Mouse (Mus musculus): ENCODE measurements around the gene Mllt3. TPM values are rescaled to one million over a fixed set of nuclear protein-coding genes. Genes with fewer than 3 reads are reported as not detected.

Gene Mllt3
- total and polyA plus RNA-seq, 3 experiments: 15.4 to 75.3 TPM; not detected in 1

DNA sequence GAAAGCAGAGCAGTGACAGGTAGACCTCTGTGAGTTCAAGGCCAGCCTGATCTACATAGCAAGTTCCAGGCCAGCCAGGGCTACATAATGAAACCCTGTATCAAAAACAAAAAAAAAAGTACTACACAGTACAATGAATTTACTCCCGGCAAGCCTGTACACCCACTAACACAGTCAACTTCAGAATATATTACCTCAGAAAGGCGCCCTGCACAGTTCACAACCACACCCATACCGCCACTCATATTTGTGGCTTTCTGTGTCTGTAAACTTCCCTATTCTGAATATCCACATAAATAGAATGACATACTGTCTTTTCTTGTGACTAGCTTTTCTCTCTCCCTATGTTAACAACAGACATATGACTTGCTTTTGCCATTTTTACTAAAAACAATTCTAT, 27.4 kb downstream of the Mllt3 start:
- Histone ChIP-seq H3K27ac (ENCODE audit: control insufficient read depth, low read depth, low read length) (peak overlapping the region; percentile 65), H3K36me3 (ENCODE audit: control insufficient read depth in 1 of 2, insufficient read depth in 2 of 2, low read length in 2 of 2) (peaks cover 0 to 30% of the 10 kb centered on the region in 2 experiments; a peak in 2 of 4 replicates), H3K79me2 (ENCODE audit: control insufficient read depth, insufficient read depth, low read length, poor library complexity) (peaks cover 3% of the 10 kb centered on the region), H3K4me3 (ENCODE audit: control insufficient read depth in 1 of 2, insufficient read depth in 1 of 2, low read depth in 2 of 2, low read length in 2 of 2) (no peak overlapping the region), H3K9me3 (replicated peaks; ENCODE audit: insufficient read depth, low read length) (no peaks in the 10 kb centered on the region), H3K4me1 (ENCODE audit: control insufficient read depth in 1 of 2, insufficient read depth in 2 of 2, low read length in 2 of 2) (peaks cover 9 to 11% of the 10 kb centered on the region in 2 experiments), H3K9ac (ENCODE audit: control insufficient read depth, low read depth, low read length, poor library complexity, severe bottlenecking) (peak overlapping the region; percentile 31; the same call in 1 of the 2 replicates), H3K27me3 (ENCODE audit: control insufficient read depth in 1 of 2, insufficient read depth in 2 of 2, low read length in 2 of 2) (no peaks in the 10 kb centered on the region)
- DNase-seq (ENCODE audit: low read depth, low spot score): peak; percentile 89
- no peak for TF ChIP-seq MYB (IDR thresholded peaks at IDR 0.05; ENCODE audit: low read depth, low read length)
- no peak for TF ChIP-seq GATA1 (IDR thresholded peaks at IDR 0.05; ENCODE audit: low read depth, low read length)
- TF ChIP-seq ELF1 (IDR thresholded peaks at IDR 0.05; ENCODE audit: low read depth, low read length): no peak
- 0 out of 2 replicates have a peak, but pooled peaks have one; percentile 16 for TF ChIP-seq MXI1 (IDR thresholded peaks at IDR 0.05; ENCODE audit: low read depth, low read length)
- TF ChIP-seq TBP (IDR thresholded peaks at IDR 0.05; ENCODE audit: low read depth, low read length): no peak
- no peak for TF ChIP-seq E2F4 (IDR thresholded peaks at IDR 0.05; ENCODE audit: borderline replicate concordance, low read depth, low read length)
- TF ChIP-seq ETS1 (IDR thresholded peaks at IDR 0.05; ENCODE audit: low read depth, low read length): peak; percentile 76
- TF ChIP-seq MAFK (IDR thresholded peaks at IDR 0.05; ENCODE audit: borderline replicate concordance, low read depth, low read length): no peak
- no peak for TF ChIP-seq RAD21 (IDR thresholded peaks at IDR 0.05; ENCODE audit: low read depth, low read length)
- no peak for TF ChIP-seq TAL1 (IDR thresholded peaks at IDR 0.05; ENCODE audit: low read length)
- TF ChIP-seq POLR2AphosphoS2 (IDR thresholded peaks at IDR 0.05; ENCODE audit: low read length): no peak
- no peak for TF ChIP-seq MAX (IDR thresholded peaks at IDR 0.05; ENCODE audit: low read length)
- TF ChIP-seq MEF2A (IDR thresholded peaks at IDR 0.05; ENCODE audit: extremely low read depth, insufficient replicate concordance, low read depth, low read length, poor library complexity, severe bottlenecking): no peak
- no peak for TF ChIP-seq UBTF (IDR thresholded peaks at IDR 0.05; ENCODE audit: borderline replicate concordance, insufficient read depth, low read depth, low read length)
- TF ChIP-seq JUND (IDR thresholded peaks at IDR 0.05; ENCODE audit: low read depth, low read length): no peak
- no peak for TF ChIP-seq KAT2A (conservative IDR thresholded peaks at IDR 0.05; ENCODE audit: low read depth, low read length)
- no peak for TF ChIP-seq MYC (IDR thresholded peaks at IDR 0.05; ENCODE audit: low read depth, low read length)
- no peak for TF ChIP-seq CTCF (IDR thresholded peaks at IDR 0.05 in 2 of 3, conservative IDR thresholded peaks at IDR 0.05 in 1 of 3; ENCODE audit: control insufficient read depth in 1 of 3, insufficient read depth in 1 of 3, low read depth in 2 of 3, low read length in 3 of 3, poor library complexity in 1 of 3, severe bottlenecking in 1 of 3)
- TF ChIP-seq NRF1 (IDR thresholded peaks at IDR 0.05; ENCODE audit: insufficient read depth, low read depth, low read length, poor library complexity, severe bottlenecking): no peak
- no peak for TF ChIP-seq CHD1 (IDR thresholded peaks at IDR 0.05; ENCODE audit: low read depth, low read length)
- no peak for TF ChIP-seq ZKSCAN1 (IDR thresholded peaks at IDR 0.05; ENCODE audit: low read depth, low read length)
- TF ChIP-seq ZC3H11A (IDR thresholded peaks at IDR 0.05; ENCODE audit: low read depth, low read length): no peak
- no peak for TF ChIP-seq HCFC1 (IDR thresholded peaks at IDR 0.05; ENCODE audit: low read depth, low read length)
- TF ChIP-seq BHLHE40 (IDR thresholded peaks at IDR 0.05; ENCODE audit: borderline replicate concordance, low read depth, low read length): no peak
- TF ChIP-seq RCOR1 (IDR thresholded peaks at IDR 0.05; ENCODE audit: low read depth, low read length): 0 out of 2 replicates have a peak, but pooled peaks have one; percentile 12
- TF ChIP-seq CHD2 (IDR thresholded peaks at IDR 0.05; ENCODE audit: low read length): no peak
- TF ChIP-seq POLR2AphosphoS5 (IDR thresholded peaks at IDR 0.05; ENCODE audit: borderline replicate concordance, low read depth, low read length): no peak
- TF ChIP-seq MAZ (IDR thresholded peaks at IDR 0.05; ENCODE audit: low read depth, low read length): no peak
- no peak for TF ChIP-seq NELFE (IDR thresholded peaks at IDR 0.05; ENCODE audit: low read depth, low read length)
- TF ChIP-seq USF2 (IDR thresholded peaks at IDR 0.05; ENCODE audit: borderline replicate concordance in 1 of 2, insufficient read depth in 1 of 2, low read depth in 1 of 2, low read length in 2 of 2): no peak
- TF ChIP-seq POLR2A (IDR thresholded peaks at IDR 0.05; ENCODE audit: control insufficient read depth in 1 of 2, insufficient read depth in 1 of 2, low read depth in 1 of 2, low read length in 2 of 2, poor library complexity in 1 of 2): no peak
- TF ChIP-seq TCF12 (IDR thresholded peaks at IDR 0.05; ENCODE audit: low read depth, low read length): no peak
- no peak for TF ChIP-seq SMC3 (IDR thresholded peaks at IDR 0.05; ENCODE audit: low read depth, low read length)
- TF ChIP-seq EP300 (IDR thresholded peaks at IDR 0.05; ENCODE audit: low read depth in 1 of 2, low read length in 2 of 2): peak in 1 of 2 experiments; percentile 49; a peak in 1 of 4 replicates
- TF ChIP-seq ZNF384 (IDR thresholded peaks at IDR 0.05; ENCODE audit: low read depth, low read length): peak; percentile 57; the same call in 1 of the 2 replicates
- no peak for TF ChIP-seq SIN3A (IDR thresholded peaks at IDR 0.05; ENCODE audit: low read length)
- no peak for TF ChIP-seq ZMIZ1 (IDR thresholded peaks at IDR 0.05; ENCODE audit: low read depth, low read length)
- no peak for TF ChIP-seq USF1 (IDR thresholded peaks at IDR 0.05; ENCODE audit: low read depth, low read length)

All from MEL (cell line).